Mouse (Mus musculus): ENCODE measurements at regions not wholly inside any gene's neighbourhood (a gene's known extent, or its start where the extent isn't known, plus 50 kb on each side); places are given as distances from the start of the nearest gene placed in this dataset.

DNA sequence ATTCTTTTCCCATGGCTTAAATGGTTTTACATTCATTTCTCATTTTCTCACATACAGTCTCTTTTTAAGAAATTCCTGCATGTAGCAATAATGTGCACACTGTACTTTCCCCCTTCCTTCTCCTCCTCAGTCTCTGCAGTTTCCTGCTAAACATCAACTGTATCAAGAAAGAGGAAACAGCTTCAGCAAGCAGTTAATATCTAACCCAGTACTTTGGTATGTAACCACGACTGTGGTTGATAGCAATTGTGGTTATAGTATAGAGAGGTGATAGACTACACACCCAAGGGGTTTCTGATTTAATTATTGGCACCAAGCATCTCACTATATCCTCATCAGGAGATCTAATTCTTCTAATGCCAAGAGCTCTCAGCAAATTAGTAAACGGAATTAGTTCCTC is 52.8 kb upstream of the Eci2 start:
- peak; percentile 24 for DNase-seq

DNA sequence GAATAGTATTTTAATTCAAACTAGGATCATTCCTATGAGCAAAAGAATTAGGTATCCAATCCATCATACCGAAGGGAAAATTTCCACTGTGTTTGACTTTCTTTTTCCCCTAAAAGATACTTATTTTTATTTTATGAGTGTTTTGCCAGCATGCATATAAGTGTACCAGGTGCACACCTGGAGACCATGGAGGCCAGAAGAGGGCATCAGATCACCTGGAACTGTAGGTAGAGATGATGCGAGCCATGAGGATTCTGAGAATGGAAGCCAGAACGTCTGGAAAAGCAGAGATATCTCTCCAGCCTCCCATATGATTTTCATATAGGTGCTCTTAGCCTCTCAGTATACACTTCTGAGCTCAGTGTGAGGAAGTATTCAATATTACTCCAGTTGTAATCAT is 58.5 kb upstream of the Eci2 start:
- no peak for DNase-seq

DNA sequence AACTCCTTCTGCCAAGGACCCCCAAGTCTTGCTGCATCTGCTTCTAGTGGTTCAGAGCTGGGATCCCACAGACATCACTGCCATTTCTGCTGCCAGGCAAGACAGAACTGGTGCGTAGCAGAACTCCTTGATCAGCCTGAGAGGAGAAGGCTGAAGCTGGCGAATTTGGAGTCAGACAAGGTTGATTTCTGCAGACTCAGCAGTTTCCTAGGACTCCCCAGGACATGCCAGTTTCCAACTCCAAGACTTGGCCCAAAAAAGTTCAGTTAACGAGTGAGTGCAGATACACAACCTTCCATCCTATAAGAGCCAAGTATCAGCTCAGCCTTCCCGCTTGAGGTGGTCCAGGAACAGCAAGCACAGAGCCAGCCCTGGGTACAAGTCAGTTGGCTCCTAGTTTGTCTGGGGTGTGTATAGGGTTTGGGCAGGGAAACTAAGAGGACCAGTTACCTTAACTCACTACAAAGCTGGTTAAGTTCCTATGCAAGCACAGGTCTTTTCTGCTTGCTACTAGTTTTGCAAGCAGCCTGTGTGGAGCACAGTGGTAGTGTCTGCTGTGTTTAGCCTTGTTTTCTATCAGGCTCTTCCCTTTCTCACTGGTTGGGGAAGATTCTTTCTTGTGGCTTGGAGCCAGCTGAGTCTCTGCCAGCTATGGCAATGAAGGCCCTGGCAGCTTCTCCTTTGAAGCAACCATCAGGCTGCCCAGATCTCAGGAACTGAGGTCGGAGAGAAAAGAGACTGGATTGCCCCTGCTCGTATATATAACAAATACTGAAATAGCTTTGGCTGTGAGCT is 60.5 kb upstream of the Eci2 start:
- peak; percentile 63 for DNase-seq

- no peak for DNase-seq
Measured at GRCm38 (mm10) chr13:35091155-35091554, 64.3 kb upstream of the Eci2 start.

- peak; percentile 6 for DNase-seq
Measured at GRCm38 (mm10) chr13:35119782-35120181, 92.9 kb upstream of the Eci2 start.

DNA sequence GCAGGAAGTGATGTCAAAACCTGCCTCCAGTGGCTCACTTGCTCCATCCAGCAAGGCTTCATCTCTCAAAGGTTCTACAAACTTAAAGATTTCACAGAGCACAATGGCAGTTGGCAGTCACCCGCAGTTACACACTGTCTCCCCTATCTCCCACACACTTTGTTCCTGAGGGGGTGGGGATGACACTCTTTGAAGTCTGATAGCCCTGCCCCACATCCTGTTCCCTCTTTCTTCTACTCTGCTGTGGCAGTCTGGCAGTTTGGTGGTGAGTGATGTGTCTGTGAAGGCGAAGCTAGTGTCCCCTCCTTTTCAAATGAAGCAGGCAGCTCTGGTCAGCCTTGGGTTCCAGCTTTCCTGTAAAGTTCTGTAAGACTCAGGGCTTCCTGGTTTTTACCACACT is 102.6 kb upstream of the Eci2 start:
- no peak for DNase-seq

DNA sequence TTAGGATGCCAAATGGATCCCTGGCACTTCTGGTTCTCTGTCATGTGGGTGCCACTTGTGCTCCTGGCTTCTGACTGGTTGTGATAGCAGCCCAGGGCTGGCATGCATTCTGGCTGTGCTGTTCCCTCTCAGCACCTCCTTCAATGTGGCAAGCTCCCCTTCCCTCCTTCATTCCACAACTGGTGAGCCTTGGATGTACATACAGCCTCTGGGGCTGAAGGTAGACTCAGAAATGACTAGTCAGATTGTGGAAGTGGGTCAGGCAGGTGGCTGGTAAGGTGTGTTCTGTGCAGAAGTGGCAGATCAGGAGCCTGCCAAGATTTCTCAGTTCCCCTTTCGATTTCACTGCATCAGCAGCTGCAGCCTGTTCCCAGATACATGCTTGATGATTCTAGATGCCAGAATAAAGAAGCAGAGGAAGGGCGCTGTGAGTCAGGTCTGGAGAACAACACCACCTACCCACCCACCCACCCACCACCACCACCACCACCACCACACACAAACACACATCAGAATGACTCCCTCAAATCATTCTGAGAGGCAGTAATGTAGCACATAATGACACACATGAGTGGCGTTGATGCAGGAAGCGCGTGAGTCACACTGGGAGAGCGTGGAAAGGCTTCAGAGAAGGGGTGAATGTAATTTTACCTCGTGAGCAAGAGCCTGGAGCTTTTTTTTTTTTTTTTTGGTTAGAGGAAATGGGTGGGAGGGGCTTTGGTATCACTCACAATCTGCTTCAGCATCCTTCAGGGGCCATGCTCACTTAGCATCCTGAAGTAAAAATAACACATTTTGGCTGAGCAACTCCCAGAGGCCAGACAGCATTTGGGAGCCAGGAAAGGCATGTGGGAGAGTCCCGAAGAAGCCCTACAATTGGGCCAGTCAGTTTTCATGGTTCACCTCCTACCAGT is 104.6 kb upstream of the Eci2 start:
- no peak for DNase-seq

GRCm38 (mm10) chr13:35151629-35152028 is 124.7 kb upstream of the Eci2 start:
- no peak for DNase-seq

DNA sequence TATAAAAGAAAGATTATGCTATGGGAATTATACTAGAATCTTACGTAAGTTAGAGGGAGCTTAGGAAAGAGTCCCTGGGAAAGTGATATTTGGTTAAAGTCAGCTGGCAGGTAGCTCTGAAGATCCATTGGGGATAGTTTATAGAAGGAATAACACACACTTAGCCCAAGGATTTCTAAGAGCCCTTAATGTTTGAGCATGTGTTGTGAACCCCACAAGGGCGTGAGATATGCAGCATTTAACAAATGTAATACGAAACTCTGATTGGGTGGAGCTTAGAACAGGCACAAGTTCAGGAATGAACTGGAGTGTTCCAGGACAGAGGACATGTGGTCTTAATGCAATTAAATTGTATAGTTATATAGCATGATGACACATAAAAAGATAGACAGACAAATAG is 132.6 kb upstream of the Eci2 start:
- DNase-seq: no peak

- DNase-seq: no peak
Measured at GRCm38 (mm10) chr13:35160767-35161166, 133.9 kb upstream of the Eci2 start.

DNA sequence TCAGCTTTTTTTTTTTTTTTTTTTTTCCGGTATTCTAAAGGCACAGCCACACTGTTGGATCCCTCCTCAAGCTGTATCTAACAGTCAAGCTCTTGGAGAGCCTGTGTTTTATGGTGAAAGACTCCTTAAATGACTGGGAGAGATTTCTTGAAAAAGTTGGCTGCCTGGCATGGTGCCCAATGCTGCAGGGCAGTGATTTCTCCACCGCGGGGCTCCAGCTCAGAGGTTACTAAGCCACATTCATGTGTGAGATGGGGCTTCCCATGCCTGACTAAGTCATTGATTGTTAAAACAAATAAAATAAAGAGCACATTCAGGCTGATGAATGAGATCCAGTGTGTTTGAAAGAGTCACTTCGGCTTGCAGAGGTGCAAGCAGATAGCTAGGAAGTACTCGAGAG is 139.2 kb upstream of the Eci2 start:
- DNase-seq: peak; percentile 2

DNA sequence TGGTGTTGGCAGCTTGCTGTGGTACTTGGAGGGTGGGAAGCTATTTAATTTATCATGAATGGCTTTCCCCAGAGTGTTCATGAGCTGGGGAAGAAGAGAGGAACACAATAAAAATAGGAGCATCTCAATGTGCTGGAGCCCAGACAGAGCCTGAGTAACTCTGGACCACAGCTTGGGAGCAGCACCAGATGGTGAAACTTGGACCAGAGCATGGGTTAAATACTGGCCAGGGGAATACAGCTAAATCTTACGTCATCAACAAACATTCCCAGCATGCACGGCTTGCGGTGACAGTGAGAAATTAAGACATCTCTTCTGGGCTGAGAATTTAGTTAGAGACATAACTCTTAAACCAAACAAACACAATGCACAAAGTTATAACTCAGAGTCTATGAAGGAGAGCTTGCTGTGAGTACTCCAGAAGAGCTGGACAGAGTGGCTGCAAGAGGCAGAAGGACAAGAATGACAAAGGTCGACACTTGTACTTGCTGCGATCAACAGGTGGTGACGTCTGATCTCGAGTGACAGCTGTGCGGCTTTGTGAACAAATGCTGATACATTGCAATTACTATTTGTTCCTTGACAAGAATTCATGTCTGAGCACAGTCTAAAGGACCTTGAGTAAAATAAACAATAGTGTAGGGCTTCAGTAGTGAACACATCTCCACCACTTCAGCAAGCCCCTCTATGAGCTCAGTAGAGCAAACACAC is 140.1 kb upstream of the Eci2 start:
- no peak for DNase-seq

DNA sequence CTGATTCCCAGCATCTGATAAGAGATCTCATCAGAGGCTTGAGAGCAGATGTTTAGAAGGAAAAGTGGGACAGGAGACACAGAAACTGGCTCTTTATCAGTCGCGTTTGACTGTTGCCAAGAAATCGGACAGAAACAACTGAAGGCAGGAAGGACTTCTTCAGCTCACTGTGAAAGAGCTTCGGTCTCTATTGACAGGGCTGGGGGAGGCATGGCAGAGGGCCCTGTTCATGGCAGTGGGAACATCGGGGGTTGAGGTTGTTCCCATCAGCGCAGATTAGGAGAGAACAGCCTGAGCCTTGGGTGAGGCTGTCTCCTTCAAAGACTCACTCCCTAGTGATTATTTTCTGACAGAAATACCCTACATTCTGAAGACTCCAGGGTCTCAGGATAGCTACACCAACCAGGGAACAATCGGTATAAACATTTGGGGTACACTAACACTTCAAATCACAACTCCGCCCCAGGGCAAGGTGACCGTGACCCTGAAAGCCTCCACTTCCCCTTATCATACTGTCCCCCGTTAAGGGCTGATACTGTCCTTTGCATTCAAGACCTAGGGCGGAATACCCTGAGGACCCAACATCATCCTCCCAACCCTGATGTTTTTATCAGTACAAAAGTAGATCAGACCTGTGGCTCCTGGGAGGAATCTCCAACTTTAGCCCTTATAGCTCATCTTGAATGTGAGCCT is 144.8 kb upstream of the Eci2 start:
- DNase-seq: no peak

DNA sequence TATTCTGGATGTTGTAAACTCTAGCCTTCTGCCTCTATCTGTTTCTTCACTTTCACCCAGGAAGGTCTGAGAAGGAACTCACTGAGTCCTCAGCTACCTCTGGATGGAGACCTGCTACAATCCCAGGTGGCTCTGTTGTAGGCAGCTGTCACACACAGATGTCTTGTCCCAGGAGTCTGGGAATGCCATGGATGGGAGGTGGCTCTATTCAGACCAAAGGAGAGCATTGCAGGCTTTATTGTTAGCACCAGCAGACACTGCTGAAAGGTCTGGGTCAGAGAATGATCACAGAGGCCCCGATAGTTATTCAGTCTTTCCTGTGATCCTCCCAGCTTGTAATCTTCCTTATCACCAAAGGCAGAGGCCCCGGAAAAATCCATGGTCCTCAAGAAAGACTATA is 146.6 kb upstream of the Eci2 start:
- no peak for DNase-seq

GRCm38 (mm10) chr13:35175587-35175986 is 148.7 kb upstream of the Eci2 start:
- DNase-seq: no peak

DNA sequence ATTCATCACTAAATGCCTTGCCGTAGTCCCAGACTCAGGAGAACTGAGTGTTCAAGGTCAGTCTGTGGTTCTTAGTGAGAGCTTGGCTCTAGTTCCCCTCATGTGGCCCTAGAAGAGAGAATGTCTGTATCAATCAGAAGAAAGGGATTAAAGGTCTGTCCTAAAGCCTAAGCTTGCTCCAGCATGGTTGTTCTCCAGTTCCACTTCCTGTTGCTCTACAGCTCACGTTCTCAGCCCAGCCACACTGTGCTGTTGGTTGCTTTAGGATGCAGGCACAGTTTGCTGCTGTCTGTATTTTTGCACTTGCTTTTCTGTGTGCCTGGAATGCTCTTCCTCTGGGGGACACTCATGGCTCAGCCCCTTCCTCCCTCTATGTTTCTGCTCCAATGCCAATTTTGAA is 150.4 kb upstream of the Eci2 start:
- no peak for DNase-seq

- peak; percentile 80 for DNase-seq
Measured at GRCm38 (mm10) chr13:35189028-35189711, 162.3 kb upstream of the Eci2 start.

DNA sequence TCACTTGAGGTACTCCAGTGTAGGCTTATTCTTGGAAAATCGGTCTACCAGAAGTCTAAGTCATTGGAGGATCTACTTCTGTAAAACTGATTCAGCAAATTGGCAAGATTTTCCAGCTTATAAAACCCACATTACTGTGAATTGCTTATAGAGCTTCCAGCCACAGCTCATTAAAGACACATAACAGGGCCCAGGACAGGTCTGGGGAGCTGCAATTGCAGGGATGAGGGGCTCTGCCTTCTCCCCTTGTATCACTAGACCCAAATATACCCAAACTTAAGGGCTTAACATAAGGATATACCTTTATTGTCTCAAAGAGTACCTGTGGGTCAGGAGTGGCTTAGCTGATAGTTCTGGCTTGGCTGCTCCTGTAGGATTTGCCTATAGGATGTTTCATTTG is 175.2 kb upstream of the Eci2 start:
- no peak for DNase-seq

DNA sequence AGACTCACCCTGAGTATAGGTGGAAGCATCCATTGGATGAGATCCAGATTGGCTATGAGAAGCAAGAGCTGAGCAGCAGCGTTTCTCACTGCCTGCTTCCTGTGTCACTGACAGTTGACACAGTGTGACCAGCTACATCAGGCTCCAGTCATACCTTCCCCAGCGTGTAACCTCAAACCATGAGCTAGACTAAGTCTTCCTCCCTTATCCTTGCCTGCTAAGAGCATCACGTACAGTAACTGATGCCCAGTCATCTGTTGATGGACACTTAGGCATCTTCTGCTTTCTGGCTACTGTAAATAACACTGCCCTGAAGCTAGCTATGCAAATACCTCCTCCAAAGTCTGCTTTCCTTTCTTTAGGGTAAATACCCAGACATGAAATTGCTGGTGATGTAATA is 181.4 kb upstream of the Eci2 start:
- DNase-seq: no peak

DNA sequence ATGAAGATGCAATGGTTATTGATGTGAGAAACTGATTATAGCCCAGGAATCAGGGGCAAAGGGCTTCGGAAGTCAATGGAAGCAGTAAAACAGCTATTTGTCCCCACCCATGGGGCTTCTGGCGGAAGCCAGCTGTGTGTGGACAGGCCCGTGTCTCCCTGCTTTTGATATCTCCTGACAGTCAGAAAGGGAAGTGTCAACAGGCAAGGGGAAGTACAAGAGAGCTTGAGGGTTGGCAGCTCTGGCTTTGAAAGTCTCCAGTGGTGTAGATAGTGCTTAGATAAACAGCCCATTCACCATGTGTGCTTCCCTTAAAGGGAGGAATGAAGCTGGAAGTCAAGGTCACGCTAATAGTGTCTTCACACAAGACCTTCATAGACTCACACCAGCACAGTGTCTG is 182.7 kb upstream of the Eci2 start:
- peak; percentile 5 for DNase-seq

DNA sequence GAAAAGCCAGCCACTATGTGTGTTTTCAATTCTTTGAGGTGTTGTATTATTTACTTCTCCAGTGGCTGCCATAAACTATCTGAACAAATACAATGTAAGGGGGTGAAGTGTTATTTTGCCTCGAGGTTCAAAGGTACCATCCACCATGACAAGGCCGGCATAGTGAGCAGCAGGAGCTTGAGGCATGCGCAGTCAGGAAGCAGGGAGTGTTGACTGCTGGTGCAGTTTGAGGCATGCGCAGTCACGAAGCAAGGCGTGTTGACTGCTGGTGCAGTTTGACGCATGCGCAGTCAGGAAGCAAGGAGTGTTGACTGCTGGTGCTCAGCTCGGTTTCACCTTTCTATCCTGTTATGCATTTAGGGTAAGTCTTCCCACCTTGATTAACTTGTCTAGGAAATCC is 184.9 kb upstream of the Eci2 start:
- no peak for DNase-seq

GRCm38 (mm10) chr13:35212276-35212675 is 185.4 kb upstream of the Eci2 start:
- DNase-seq: peak; percentile 5
